In the genomic region with DNA sequence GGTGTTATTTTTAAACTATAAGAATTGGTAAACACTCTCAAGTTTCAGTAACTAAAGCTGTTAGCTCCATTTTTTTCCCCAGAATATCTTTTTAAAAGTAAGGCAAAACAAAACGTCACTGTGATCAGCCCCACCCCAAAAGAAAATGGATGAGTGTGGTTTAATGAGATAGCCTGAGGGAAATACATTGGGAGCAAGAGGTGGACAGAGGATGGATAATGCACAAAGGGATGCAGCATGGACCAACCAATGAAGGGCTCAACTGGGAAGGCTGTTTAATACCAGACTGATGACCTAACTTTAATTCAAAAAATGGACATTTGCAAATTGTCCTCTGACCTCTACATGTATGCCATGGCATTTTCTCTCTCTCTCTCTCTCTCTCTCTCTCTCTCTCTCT, we compare ENCODE assay signal across 26 mouse cellular contexts. TPM values are rescaled to one million over a fixed set of nuclear protein-coding genes. Genes with fewer than 3 reads are reported as not detected.
DNase-seq lines count a peak whose midpoint lies in the region; ATAC-seq and TF ChIP-seq lines count a peak whose summit lies in the region.
"Had no signal": no experiment of that assay in that cellular context is flagged by ENCODE, and none has a peak within 500 bp of the region (broad histone marks: within the 10 kb centered on the region; RNA-seq: fewer than 3 reads in every experiment).

No protein-coding gene starts in this region.

- H3K4me2 ChIP-seq in intestine, embryonic 15.5 days (replicated peaks): 0 out of 2 replicates have a peak overlapping the region, but pooled peaks have one; percentile 30
- no peak overlapping the region for H3K4me2 ChIP-seq in intestine, postnatal 0 days (replicated peaks; ENCODE audit: low read depth)
- H3K4me2 ChIP-seq in kidney, postnatal 0 days (ENCODE audit: low read length): no peak overlapping the region
- H3K4me2 ChIP-seq: embryonic facial prominence, embryonic 15.5 days; heart, embryonic 11.5 days; limb, embryonic 13.5 days; liver, embryonic 11.5 days; lung, embryonic 15.5 days; midbrain, embryonic 15.5 days had no signal

- 0 out of 2 replicates have a peak, but pooled peaks cover 2% of the 10 kb centered on the region for H3K4me1 ChIP-seq in intestine, embryonic 15.5 days (replicated peaks)
- H3K4me1 ChIP-seq in intestine, postnatal 0 days (replicated peaks; ENCODE audit: control insufficient read depth, insufficient read depth, low read length): no peaks in the 10 kb centered on the region
- H3K4me1 ChIP-seq in kidney, postnatal 0 days (replicated peaks; ENCODE audit: insufficient read depth, low read length): no peaks in the 10 kb centered on the region
- H3K4me1 ChIP-seq in limb, embryonic 10.5 days: peaks cover 47% of the 10 kb centered on the region

- no peak for DNase-seq in kidney, postnatal 0 days (ENCODE audit: low spot score)
- DNase-seq in kidney, adult 11 months: no peak
- peak; percentile 63 for DNase-seq in NIH3T3 (ENCODE audit: low read depth)
- no peak for DNase-seq in limb, embryonic 10.5 days (ENCODE audit: low spot score)
- DNase-seq in heart, postnatal 4 days: no peak
- DNase-seq in frontal cortex, postnatal 14 days (ENCODE audit: low spot score in 2 of 2): no peak
- DNase-seq: adrenal gland, adult 8-10 months; B cell, adult 2 months; cerebellum, adult 8-10 months; cerebellum, postnatal 25 days; gastrocnemius, postnatal 36 days; heart, adult 18-20 months; heart, postnatal 36 days; right cerebral cortex, adult 18-20 months had no signal

- H3K36me3 ChIP-seq in intestine, embryonic 15.5 days: no peaks in the 10 kb centered on the region
- H3K36me3 ChIP-seq in intestine, postnatal 0 days (ENCODE audit: control insufficient read depth, insufficient read depth): no peaks in the 10 kb centered on the region
- no peaks in the 10 kb centered on the region for H3K36me3 ChIP-seq in kidney, postnatal 0 days (ENCODE audit: insufficient read depth, low read length)
- no peaks in the 10 kb centered on the region for H3K36me3 ChIP-seq in limb, embryonic 10.5 days
- H3K36me3 ChIP-seq: embryonic facial prominence, embryonic 10.5 days; embryonic facial prominence, embryonic 15.5 days; limb, embryonic 13.5 days; lung, embryonic 15.5 days; midbrain, embryonic 10.5 days; midbrain, embryonic 15.5 days had no signal

- H3K27ac ChIP-seq in intestine, embryonic 15.5 days: no peak overlapping the region
- H3K27ac ChIP-seq in intestine, postnatal 0 days (ENCODE audit: low read depth, low read length): no peak overlapping the region
- peak overlapping the region; percentile 26; the same call in 1 of the 2 replicates for H3K27ac ChIP-seq in kidney, postnatal 0 days
- H3K27ac ChIP-seq in limb, embryonic 10.5 days: peak overlapping the region; percentile 42; the same call in 1 of the 2 replicates
- H3K27ac ChIP-seq: embryonic facial prominence, embryonic 15.5 days; hindbrain, postnatal 0 days; limb, embryonic 13.5 days; lung, embryonic 15.5 days; midbrain, embryonic 10.5 days; midbrain, embryonic 15.5 days had no signal

- WGBS in intestine, embryonic 15.5 days: 19% methylated on average over 1 of the region's 1 CpGs
- 29% methylated on average over 1 of the region's 1 CpGs for WGBS in intestine, postnatal 0 days
- WGBS in kidney, postnatal 0 days: 22% methylated on average over 1 of the region's 1 CpGs
- WGBS in limb, embryonic 10.5 days: 58% methylated on average over 1 of the region's 1 CpGs

- no peak overlapping the region for H3K9ac ChIP-seq in intestine, embryonic 15.5 days
- no peak overlapping the region for H3K9ac ChIP-seq in intestine, postnatal 0 days (ENCODE audit: low read depth, low read length)
- no peak overlapping the region for H3K9ac ChIP-seq in kidney, postnatal 0 days (ENCODE audit: low read depth, low read length)
- H3K9ac ChIP-seq: embryonic facial prominence, embryonic 15.5 days; limb, embryonic 13.5 days; lung, embryonic 15.5 days; midbrain, embryonic 15.5 days had no signal

- H3K4me3 ChIP-seq in intestine, embryonic 15.5 days (replicated peaks): no peak overlapping the region
- H3K4me3 ChIP-seq in intestine, postnatal 0 days (ENCODE audit: low read depth, low read length): no peak overlapping the region
- H3K4me3 ChIP-seq in kidney, postnatal 0 days (replicated peaks; ENCODE audit: low read depth, low read length): no peak overlapping the region
- H3K4me3 ChIP-seq in limb, embryonic 10.5 days: no peak overlapping the region
- H3K4me3 ChIP-seq: embryonic facial prominence, embryonic 10.5 days; embryonic facial prominence, embryonic 15.5 days; limb, embryonic 13.5 days; lung, embryonic 15.5 days; midbrain, embryonic 10.5 days; midbrain, embryonic 15.5 days had no signal

- ATAC-seq in intestine, embryonic 15.5 days: no peak
- no peak for ATAC-seq in intestine, postnatal 0 days
- no peak for ATAC-seq in kidney, postnatal 0 days (replicated peaks; ENCODE audit: low FRiP score, low read depth)
- ATAC-seq: forebrain, embryonic 14.5 days; hindbrain, postnatal 0 days; midbrain, embryonic 15.5 days had no signal

- no peak for TF ChIP-seq CTCF in intestine, postnatal 0 days (IDR thresholded peaks at IDR 0.05; ENCODE audit: low read depth)
- no peak for TF ChIP-seq CTCF in kidney, postnatal 0 days (IDR thresholded peaks at IDR 0.05; ENCODE audit: low read depth)

- no peaks in the 10 kb centered on the region for H3K9me3 ChIP-seq in intestine, embryonic 15.5 days
- no peaks in the 10 kb centered on the region for H3K9me3 ChIP-seq in intestine, postnatal 0 days (ENCODE audit: control insufficient read depth)
- H3K9me3 ChIP-seq in kidney, postnatal 0 days (replicated peaks; ENCODE audit: low read length): no peaks in the 10 kb centered on the region
- H3K9me3 ChIP-seq in limb, embryonic 10.5 days (replicated peaks): no peaks in the 10 kb centered on the region
- H3K9me3 ChIP-seq: embryonic facial prominence, embryonic 10.5 days; embryonic facial prominence, embryonic 15.5 days; limb, embryonic 13.5 days; lung, embryonic 15.5 days; midbrain, embryonic 10.5 days; midbrain, embryonic 15.5 days had no signal

- H3K27me3 ChIP-seq in intestine, embryonic 15.5 days (replicated peaks): no peaks in the 10 kb centered on the region
- H3K27me3 ChIP-seq in intestine, postnatal 0 days (replicated peaks; ENCODE audit: control insufficient read depth, insufficient read depth, low read length): no peaks in the 10 kb centered on the region
- H3K27me3 ChIP-seq in kidney, postnatal 0 days (ENCODE audit: insufficient read depth, low read length): no peaks in the 10 kb centered on the region
- no peaks in the 10 kb centered on the region for H3K27me3 ChIP-seq in limb, embryonic 10.5 days (ENCODE audit: low read depth, poor library complexity, severe bottlenecking)
- H3K27me3 ChIP-seq: embryonic facial prominence, embryonic 15.5 days; limb, embryonic 13.5 days; lung, embryonic 15.5 days; midbrain, embryonic 15.5 days had no signal

RNA-seq across cellular contexts. Expression of a gene that starts 34.9 kb away (rescaled TPM):
- polyA plus RNA-seq in intestine, embryonic 15.5 days (2015; fragmentation: Nextera tagmentation; extraction: Ambion mirVana): 78.0 and 101 TPM in 2 replicates
- polyA plus RNA-seq in intestine, postnatal 0 days (2015; fragmentation: Nextera tagmentation; extraction: Ambion mirVana): 10.1 and 12.0 TPM in 2 replicates
- 1,587 and 1,767 TPM in 2 replicates for polyA plus RNA-seq in kidney, postnatal 0 days (2015; fragmentation: Nextera tagmentation; extraction: Ambion mirVana)
- 2.0 and 6.4 TPM in 2 replicates for polyA plus RNA-seq in limb, embryonic 10.5 days (2016; fragmentation: Nextera tagmentation; extraction: Ambion mirVana)
- under 1 TPM; 0.45 to 0.61 TPM for total RNA-seq in heart, postnatal 4 days (2021)

RNA-seq across cellular contexts. Expression of a gene that starts 59.3 kb away (rescaled TPM):
- polyA plus RNA-seq in intestine, embryonic 15.5 days (2015; fragmentation: Nextera tagmentation; extraction: Ambion mirVana): 11.2 and 11.8 TPM in 2 replicates
- 4.5 TPM in 2 replicates for polyA plus RNA-seq in intestine, postnatal 0 days (2015; fragmentation: Nextera tagmentation; extraction: Ambion mirVana)
- 16.9 and 17.4 TPM in 2 replicates for polyA plus RNA-seq in kidney, postnatal 0 days (2015; fragmentation: Nextera tagmentation; extraction: Ambion mirVana)
- 12.3 and 16.3 TPM in 2 replicates for polyA plus RNA-seq in limb, embryonic 10.5 days (2016; fragmentation: Nextera tagmentation; extraction: Ambion mirVana)
- total RNA-seq in heart, postnatal 4 days (2021): 10 to 100 TPM; 33.3 to 34.2 TPM

Comparison
In these comparisons a context has a peak if more than half of its experiments do, and no peak if none do; other contexts are left out.
1. H3K27ac ChIP-seq: peak in kidney, postnatal 0 days (single experiment) and limb, embryonic 10.5 days (single experiment); none in intestine, embryonic 15.5 days (single experiment) and intestine, postnatal 0 days (single experiment).
2. RNA of a gene that starts 34.9 kb away (polyA plus RNA-seq): 1,587 to 1,767 TPM in kidney, postnatal 0 days; 78.0 to 101 TPM in intestine, embryonic 15.5 days, 10.1 to 12.0 TPM in intestine, postnatal 0 days and 2.0 to 6.4 TPM in limb, embryonic 10.5 days; every median in the first group is over 10 times any median in the second.